In genomic region chr7:34393215-34393614, GRCm38 (mm10) we compare ENCODE assay signal across 8 mouse cellular contexts. TPM values are rescaled to one million over a fixed set of nuclear protein-coding genes. Genes with fewer than 3 reads are reported as not detected.
DNase-seq lines count a peak whose midpoint lies in the region; ATAC-seq and TF ChIP-seq lines count a peak whose summit lies in the region.

Gene Lsm14a, minus strand, starts transcription at chr7:34393315.

- ATAC-seq in limb, embryonic 15.5 days (ENCODE audit: insufficient number of reproducible peaks, low FRiP score, low TSS enrichment, low read depth), result no peak
- no peak for ATAC-seq in stomach, embryonic 15.5 days (ENCODE audit: insufficient read depth, low FRiP score, low read depth)

- TF ChIP-seq POLR2A in testis, adult 2 months (IDR thresholded peaks at IDR 0.05; ENCODE audit: control insufficient read depth, low read depth, low read length), result no peak

- peaks cover 7% of the 10 kb centered on the region for H3K4me1 ChIP-seq in testis, adult 2 months (ENCODE audit: control insufficient read depth, insufficient read depth, low read length)
- H3K4me1 ChIP-seq in forebrain, embryonic 10.5 days, result peaks cover 10% of the 10 kb centered on the region
- H3K4me1 ChIP-seq in limb, embryonic 15.5 days, result peaks cover 10% of the 10 kb centered on the region
- peaks cover 8% of the 10 kb centered on the region for H3K4me1 ChIP-seq in stomach, embryonic 15.5 days

- H3K36me3 ChIP-seq in testis, adult 2 months (ENCODE audit: control insufficient read depth, insufficient read depth, low read length), result no peaks in the 10 kb centered on the region
- H3K36me3 ChIP-seq in forebrain, embryonic 10.5 days (replicated peaks), result no peaks in the 10 kb centered on the region
- no peaks in the 10 kb centered on the region for H3K36me3 ChIP-seq in limb, embryonic 15.5 days
- no peaks in the 10 kb centered on the region for H3K36me3 ChIP-seq in stomach, embryonic 15.5 days

- no peaks in the 10 kb centered on the region for H3K9me3 ChIP-seq in forebrain, embryonic 10.5 days
- no peaks in the 10 kb centered on the region for H3K9me3 ChIP-seq in limb, embryonic 15.5 days
- H3K9me3 ChIP-seq in stomach, embryonic 15.5 days, result no peaks in the 10 kb centered on the region

- H3K27ac ChIP-seq in testis, adult 2 months (ENCODE audit: control insufficient read depth, insufficient read depth, low read depth, low read length), result no peak within 1 kb of the TSS
- no peak within 1 kb of the TSS for H3K27ac ChIP-seq in forebrain, embryonic 10.5 days
- no peak within 1 kb of the TSS for H3K27ac ChIP-seq in limb, embryonic 15.5 days
- no peak within 1 kb of the TSS for H3K27ac ChIP-seq in stomach, embryonic 15.5 days

- no peak within 1 kb of the TSS for H3K4me2 ChIP-seq in limb, embryonic 15.5 days
- no peak within 1 kb of the TSS for H3K4me2 ChIP-seq in stomach, embryonic 15.5 days

- H3K27me3 ChIP-seq in testis, adult 2 months (ENCODE audit: control insufficient read depth, insufficient read depth, low read length), result no peaks in the 10 kb centered on the region
- no peaks in the 10 kb centered on the region for H3K27me3 ChIP-seq in forebrain, embryonic 10.5 days (ENCODE audit: poor library complexity, severe bottlenecking)
- no peaks in the 10 kb centered on the region for H3K27me3 ChIP-seq in limb, embryonic 15.5 days
- H3K27me3 ChIP-seq in stomach, embryonic 15.5 days (replicated peaks), result no peaks in the 10 kb centered on the region

- DNase-seq in testis, postnatal 14 days (ENCODE audit: low spot score), result no peak
- DNase-seq in forebrain, embryonic 10.5 days (ENCODE audit: extremely low spot score, low spot score), result no peak
- DNase-seq in heart, postnatal 4 days, result no peak
- no peak for DNase-seq in frontal cortex, postnatal 10 days (ENCODE audit: low spot score in 2 of 2)
- DNase-seq in right cerebral cortex, postnatal 4 days, result no peak

- no peak within 1 kb of the TSS for H3K4me3 ChIP-seq in testis, adult 2 months (ENCODE audit: control insufficient read depth, low read depth, low read length)
- no peak within 1 kb of the TSS for H3K4me3 ChIP-seq in forebrain, embryonic 10.5 days
- H3K4me3 ChIP-seq in limb, embryonic 15.5 days, result no peak within 1 kb of the TSS
- no peak within 1 kb of the TSS for H3K4me3 ChIP-seq in stomach, embryonic 15.5 days (replicated peaks)

- no peak within 1 kb of the TSS for H3K9ac ChIP-seq in limb, embryonic 15.5 days
- no peak within 1 kb of the TSS for H3K9ac ChIP-seq in stomach, embryonic 15.5 days

- TF ChIP-seq CTCF in testis, adult 2 months (IDR thresholded peaks at IDR 0.05; ENCODE audit: control insufficient read depth, insufficient read depth, insufficient replicate concordance, low read depth, low read length), result no peak

RNA-seq across cellular contexts. Expression of gene Lsm14a, which starts in this region (rescaled TPM):
- polyA plus RNA-seq in testis, adult 2 months (2012; rRNA removed), result 34.0 and 36.7 TPM in 2 replicates
- 102 and 105 TPM in 2 replicates for polyA plus RNA-seq in forebrain, embryonic 10.5 days (2016; fragmentation: Nextera tagmentation; extraction: Ambion mirVana)
- 100 to 1,000 TPM; 102 to 103 TPM for total RNA-seq in heart, postnatal 4 days (2021)
- 76.0 and 82.7 TPM in 2 replicates for polyA plus RNA-seq in limb, embryonic 15.5 days (2015; fragmentation: Nextera tagmentation; extraction: Ambion mirVana)
- polyA plus RNA-seq in stomach, embryonic 15.5 days (2015; fragmentation: Nextera tagmentation; extraction: Ambion mirVana), result 80.5 and 84.0 TPM in 2 replicates
